Mouse (Mus musculus): ENCODE data around the gene Macrod2. TPM values are rescaled to one million over a fixed set of nuclear protein-coding genes. Genes with fewer than 3 reads are reported as not detected.

Gene Macrod2
- polyA plus RNA-seq (2012; ENCODE audit: low replicate concordance) = 15.1 and 23.4 TPM in 2 replicates

GRCm38 (mm10) chr2:140395179-140395578, at the start of gene Macrod2:
Gene Macrod2, plus strand, starts transcription at chr2:140395309.

GRCm38 (mm10) chr2:140389525-140389924, 5.6 kb upstream of the Macrod2 start, which contains the start of gene Sel1l2:
Gene Sel1l2, minus strand, starts transcription at chr2:140389706.

DNA sequence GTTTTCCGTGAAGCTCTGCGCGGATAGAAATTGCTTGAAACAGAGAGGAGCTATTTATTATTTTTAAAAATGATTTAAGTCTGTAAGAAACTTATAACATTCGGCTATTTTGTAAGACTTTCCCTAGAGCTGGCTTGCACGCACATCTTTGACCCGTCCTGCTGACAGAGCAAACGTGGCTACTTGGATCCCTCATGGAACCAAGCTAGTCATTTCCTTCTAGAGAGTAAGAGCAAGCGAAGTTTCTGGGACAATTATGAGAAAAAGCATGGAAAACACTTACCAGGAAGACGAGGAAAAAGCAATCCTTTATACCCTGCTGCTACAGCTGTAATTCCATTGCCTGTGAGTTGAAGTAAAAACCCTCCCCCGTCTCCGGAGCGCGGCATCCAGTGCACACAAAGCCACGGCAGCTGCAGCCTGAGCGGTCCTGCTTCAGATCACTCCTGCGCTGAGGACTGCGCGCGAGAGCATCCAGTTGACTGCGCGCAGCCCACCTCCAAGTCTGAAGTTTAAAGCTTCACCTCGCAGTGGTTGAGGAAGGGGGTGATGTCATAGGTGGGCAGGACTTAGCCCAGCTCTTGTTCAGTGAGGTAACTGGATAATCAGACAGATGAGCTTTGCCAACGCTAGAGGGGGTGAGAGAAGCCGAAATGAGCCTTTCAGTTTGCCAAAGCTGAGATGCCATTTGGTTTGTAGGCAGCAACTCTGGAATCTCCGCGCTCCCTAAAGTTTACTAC, 276.0 kb downstream of the Macrod2 start, which contains the start of gene Flrt3:
TSS of gene Flrt3 (minus strand) at position 507 of the 740 bp plus-strand sequence.

Other genes starting within 250 kb of the Macrod2 start
- gene Gm17374, start 243.3 kb upstream of the Macrod2 start, polyA plus RNA-seq (2012; ENCODE audit: low replicate concordance) = not detected in 2 replicates
- 0.65 and 0.85 TPM in 2 replicates for gene Esf1, start 224.7 kb upstream of the Macrod2 start, polyA plus RNA-seq (2012; ENCODE audit: low replicate concordance)
- 7.2 and 12.3 TPM in 2 replicates for gene Ndufaf5, start 224.7 kb upstream of the Macrod2 start, polyA plus RNA-seq (2012; ENCODE audit: low replicate concordance)
- not detected in 2 replicates for gene Sel1l2, start 5.6 kb upstream of the Macrod2 start, polyA plus RNA-seq (2012; ENCODE audit: low replicate concordance)

All from leukemia stem cell, adult 10-12 weeks (primary cell).